Mouse (Mus musculus): ENCODE measurements at regions not wholly inside any gene's neighbourhood (a gene's known extent, or its start where the extent isn't known, plus 50 kb on each side); places are given as distances from the start of the nearest gene placed in this dataset.

DNA sequence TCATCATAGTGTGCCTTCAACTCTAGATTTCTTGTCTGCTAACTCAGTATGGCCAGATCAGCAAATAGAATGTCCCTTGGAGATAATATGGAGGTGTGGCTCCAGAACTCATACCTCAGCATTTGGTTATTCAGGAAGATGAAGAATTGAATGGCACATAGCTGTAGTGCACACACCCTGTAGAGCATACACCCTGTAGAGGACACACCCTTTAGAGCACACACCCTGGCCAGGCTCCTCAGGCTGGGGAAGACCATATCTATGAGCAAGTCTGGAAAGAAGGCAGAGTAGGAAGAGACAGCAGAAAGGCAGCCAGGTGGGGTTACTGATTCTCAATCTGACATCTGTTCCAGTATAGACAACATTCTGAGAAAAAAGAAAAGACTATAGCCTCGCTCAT, 604.9 kb downstream of the Psat1 start:
- no peak for ATAC-seq (replicated peaks; ENCODE audit: low FRiP score, low TSS enrichment, poor library complexity, severe bottlenecking)

DNA sequence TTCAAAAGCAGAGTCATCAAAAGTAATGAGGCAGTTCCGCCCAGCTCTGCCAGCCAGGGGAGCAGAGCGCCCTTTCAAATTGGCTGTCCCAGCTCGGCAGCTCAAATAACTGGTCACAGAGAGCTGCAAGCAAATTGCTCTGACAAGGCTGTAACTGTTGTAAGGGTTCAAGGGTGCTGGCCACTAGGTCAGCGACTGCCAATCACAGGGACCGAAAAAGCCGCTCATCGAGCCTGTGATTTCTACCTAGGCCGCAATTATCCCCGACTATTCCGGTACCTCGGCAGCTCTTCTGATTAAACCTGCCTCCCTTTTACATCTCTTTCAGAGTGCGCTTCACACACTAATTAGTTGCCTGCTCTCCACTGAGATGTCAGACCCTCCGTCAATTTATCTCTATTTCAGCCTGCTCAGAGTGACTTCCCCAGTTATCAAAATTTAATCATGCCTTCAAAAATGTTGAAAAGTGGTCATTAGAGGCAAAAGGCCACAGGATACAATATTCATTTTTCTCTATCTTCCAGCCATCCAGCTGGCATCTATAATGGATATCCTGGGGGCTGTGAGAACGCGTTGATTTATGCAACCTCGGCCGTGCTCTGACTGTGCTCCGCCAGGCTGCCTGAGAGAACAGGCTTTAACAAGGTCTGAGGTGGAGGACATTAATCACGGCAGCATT, 606.7 kb downstream of the Psat1 start:
- ATAC-seq (replicated peaks; ENCODE audit: low FRiP score, low TSS enrichment, poor library complexity, severe bottlenecking), result no peak

DNA sequence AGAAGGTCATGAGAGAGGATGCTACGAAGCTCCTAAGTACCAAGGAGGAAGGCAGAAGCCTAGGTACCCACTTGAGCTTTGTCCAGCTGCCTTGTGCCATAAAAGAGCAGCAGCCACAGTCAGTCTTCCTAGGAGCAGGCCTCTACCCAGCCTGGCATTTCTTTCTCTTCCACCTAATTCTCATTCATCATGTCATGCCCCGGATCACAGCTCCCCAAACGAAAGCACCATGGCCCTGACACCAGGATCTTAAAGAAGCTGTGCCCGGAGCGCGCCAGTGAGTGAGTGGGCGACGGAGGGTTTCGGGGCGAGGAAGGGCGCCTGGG, 607.2 kb downstream of the Psat1 start:
- no peak for ATAC-seq (replicated peaks; ENCODE audit: low FRiP score, low TSS enrichment, poor library complexity, severe bottlenecking)

DNA sequence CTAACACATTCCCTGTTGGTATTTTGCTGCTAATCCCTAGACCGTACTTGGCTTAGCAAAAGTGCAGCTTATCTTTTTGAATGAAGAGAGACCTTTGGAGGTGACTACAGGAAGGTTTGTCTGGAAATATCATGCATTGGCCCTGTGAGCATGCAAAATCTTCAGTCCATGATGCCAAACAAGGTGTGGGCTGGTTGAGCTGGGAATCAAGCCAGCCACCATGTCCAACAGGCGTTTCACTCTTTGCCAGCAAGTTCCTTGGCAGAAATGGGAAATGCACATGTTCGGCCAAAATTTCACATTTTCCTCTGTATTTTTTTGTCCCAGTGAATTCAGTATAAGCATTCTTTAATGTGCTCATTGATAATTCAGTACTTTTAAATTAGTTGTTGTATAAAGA, 617.0 kb downstream of the Psat1 start:
- ATAC-seq (replicated peaks; ENCODE audit: low FRiP score, low TSS enrichment, poor library complexity, severe bottlenecking), result no peak

DNA sequence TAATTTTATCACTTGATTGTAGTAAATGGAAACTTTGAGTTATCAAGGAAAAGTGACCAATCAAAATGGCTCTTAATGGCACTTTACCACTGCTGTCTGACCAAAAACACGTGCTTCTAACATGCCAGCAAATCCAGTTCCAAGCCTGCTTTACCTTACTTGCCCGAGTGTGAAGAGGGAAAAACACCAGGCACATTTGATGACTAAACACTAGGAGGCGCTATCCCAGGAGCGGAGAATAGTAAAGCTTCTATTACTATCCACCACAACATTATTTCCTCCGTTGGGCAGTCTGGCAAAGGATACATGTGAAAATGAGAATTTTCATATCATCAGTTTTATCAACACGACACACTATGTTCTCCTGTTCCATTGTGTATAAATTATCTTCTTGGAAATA, 647.7 kb downstream of the Psat1 start:
- ATAC-seq (replicated peaks; ENCODE audit: low FRiP score, low TSS enrichment, poor library complexity, severe bottlenecking), result no peak

DNA sequence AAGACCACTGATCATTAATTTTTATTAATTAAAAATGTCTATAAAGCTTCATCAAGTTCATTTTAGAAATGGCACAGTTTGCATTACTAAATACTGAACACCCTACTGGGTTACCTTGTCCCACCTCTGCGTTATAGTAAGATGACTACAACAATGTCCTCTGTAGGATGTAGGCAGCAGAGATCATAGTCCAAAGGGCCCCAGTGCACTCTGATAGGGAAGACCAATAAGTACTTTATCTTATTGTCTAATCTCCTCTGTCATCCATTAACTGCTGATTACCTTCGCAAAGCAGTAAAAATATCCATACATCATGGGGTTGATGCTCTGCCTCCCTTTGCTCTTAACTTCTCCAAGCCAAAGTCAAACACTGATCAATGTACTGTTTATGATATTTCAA, 662.1 kb downstream of the Psat1 start:
- ATAC-seq (replicated peaks; ENCODE audit: low FRiP score, low TSS enrichment, poor library complexity, severe bottlenecking), result no peak

DNA sequence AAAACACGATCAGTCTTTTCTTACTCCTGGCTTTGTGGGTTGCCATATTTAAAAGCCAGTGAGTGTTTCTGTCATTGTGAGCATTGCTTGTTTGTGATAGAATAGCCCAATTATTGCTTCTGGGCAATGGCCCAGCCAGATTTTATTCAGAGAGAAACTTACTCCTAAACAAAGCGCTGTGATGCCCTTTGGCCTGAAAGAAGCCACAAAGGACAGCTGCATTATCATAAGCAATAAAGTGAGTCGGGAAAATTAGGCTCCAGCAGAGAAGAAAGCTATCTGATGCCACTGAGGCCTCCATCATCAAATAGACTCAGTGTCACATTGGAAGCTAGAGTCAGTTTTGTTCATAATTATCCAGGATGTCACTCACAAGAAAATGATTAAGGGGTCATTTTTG, 644.9 kb upstream of the Tle4 start:
- no peak for ATAC-seq (replicated peaks; ENCODE audit: low FRiP score, low TSS enrichment, poor library complexity, severe bottlenecking)

DNA sequence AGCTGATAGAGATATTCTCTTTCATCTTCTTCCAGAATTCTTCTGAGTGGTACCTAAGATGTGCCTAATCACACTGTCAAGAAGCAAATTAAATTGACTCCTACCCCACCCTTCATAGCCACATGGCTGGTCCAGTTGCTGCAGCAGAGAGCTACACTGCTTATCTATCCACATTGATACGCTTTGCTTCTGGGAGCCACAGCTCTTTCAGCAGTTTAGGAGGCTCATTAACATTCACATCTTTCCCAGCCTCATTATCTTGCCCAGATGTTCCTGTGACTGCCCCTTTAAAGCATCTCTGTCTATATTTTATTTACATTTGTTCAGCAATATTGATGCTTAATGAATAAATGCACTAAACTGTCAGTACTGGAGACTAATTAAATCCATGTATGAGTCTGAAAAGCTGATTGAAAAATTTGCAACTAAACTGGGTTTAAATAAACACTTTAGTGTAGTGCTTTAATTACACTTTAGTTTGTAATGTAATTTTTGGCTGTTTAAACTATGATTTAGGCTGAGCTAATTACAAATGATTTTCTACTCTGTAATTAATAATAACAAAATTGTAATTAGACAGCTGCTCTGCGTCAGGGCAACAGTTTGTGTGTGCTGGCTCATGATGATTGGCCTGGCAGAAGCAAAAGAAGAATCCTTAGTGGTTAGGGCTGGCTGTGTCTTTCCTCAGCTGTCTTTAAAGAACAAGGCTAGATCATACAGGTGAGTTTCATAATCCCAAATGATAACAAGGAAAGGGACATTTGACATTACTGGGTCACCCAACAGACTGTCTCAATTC, 632.5 kb upstream of the Tle4 start:
- ATAC-seq (replicated peaks; ENCODE audit: low FRiP score, low TSS enrichment, poor library complexity, severe bottlenecking), result no peak

DNA sequence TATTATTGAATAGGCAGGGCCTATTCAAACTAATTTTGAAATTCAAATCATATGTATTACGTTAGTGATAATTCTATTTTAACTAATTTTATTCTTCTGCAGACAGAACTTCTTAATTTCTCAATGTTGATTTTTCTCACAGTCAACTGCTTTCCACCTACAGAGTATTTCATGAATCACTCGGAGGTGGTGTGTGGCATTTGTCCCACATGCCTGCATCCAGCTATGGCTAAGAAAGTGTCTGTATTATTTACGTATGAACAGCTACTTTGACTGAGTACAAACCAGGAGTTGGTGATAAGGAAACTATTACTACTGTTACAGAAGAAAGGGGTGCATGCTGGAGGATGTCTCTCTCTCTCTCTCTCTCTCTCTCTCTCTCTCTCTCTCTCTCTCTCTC, 619.5 kb upstream of the Tle4 start:
- ATAC-seq (replicated peaks; ENCODE audit: low FRiP score, low TSS enrichment, poor library complexity, severe bottlenecking), result no peak

DNA sequence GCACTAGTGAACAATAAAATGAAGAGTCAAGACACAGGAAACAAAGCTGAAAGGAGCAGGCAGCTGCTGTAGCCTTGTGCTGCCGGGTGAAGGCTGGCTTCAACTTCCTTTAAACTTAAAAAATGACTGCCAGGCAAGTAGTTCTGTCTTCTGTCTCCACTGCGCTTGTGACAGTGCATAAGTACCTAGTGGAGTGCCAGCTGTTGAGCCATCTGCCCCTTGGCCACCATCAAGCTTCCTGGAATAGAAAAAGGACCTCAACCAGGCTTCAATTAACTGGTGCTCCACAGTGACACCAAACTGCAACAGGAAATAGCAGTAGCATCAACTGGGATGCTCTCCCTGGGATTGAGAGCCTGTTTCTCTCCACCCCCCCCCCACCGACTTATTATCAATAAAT, 616.8 kb upstream of the Tle4 start:
- no peak for ATAC-seq (replicated peaks; ENCODE audit: low FRiP score, low TSS enrichment, poor library complexity, severe bottlenecking)

DNA sequence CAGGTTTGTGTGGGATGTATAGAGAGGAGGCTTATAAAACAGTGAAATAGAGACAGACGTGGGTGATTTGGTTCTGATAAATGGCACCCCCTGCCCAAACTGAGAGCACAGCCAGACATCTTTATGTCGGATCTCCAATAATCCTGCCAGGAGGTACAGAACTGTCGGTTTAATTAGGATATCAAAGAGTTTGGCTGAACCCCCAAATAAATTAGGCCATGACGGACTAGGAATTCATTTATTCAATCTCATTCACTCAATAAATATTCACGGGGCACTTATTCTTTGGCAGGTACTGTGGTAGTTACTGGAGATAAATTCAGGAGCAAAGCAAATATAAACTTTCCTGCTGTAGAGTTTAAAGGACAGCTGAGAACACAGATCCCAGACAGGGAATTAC, 615.0 kb upstream of the Tle4 start:
- ATAC-seq (replicated peaks; ENCODE audit: low FRiP score, low TSS enrichment, poor library complexity, severe bottlenecking), result no peak

DNA sequence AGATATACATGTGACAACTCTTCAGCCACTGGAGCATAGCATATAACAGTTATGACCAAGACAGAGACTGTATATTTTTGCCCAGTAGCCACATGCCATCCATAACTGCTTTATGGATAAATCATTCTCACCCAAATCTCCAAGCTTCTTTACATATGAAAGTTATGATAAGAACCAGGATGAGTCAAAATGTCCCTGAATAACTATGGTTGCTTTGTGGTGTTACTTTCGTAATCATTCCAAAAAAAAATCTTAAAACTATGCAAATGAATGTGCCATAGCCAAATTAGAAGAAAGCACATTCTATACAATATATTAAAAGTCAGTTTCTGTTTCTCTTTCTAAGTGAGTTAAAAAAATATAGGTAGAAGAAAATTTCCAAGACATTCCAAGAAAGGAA, 605.2 kb upstream of the Tle4 start:
- no peak for ATAC-seq (replicated peaks; ENCODE audit: low FRiP score, low TSS enrichment, poor library complexity, severe bottlenecking)

DNA sequence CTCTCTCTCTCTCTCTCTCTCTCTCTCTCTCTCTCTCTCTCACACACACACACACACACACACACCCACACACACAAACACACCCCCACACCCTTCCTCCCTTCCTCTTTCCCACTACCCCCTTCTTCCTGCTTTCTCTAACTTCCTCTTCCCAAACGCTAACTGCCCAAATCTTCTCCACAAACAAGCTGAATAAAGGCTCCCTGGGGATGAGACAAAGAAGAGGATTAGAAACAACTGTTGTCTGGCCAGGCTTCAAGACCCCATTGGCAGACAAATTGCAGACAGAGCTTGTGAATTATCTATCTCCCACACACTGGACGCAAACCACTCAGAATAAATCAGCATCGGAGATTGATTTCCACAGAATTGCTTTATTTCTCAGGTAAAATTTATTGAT, 603.4 kb upstream of the Tle4 start:
- ATAC-seq (replicated peaks; ENCODE audit: low FRiP score, low TSS enrichment, poor library complexity, severe bottlenecking), result no peak

DNA sequence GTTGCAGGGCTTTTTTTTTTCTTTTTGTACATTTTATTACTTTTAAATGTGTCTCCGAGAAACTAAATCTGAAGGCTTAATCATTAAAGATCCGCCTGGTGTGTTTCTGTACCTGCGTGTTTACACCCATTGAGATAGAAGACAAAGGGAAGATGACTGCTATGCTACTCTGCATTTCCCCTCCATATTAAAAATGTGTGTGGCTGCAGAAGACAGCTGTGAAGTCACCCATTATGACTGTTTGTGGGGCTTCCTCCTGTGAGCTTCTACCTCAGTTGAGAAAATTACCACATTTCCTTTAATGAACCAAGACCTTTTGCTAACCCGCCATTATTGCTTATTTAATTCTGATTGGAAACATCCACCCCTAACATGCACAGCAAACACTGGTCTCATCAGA, 602.9 kb upstream of the Tle4 start:
- ATAC-seq (replicated peaks; ENCODE audit: low FRiP score, low TSS enrichment, poor library complexity, severe bottlenecking), result no peak

DNA sequence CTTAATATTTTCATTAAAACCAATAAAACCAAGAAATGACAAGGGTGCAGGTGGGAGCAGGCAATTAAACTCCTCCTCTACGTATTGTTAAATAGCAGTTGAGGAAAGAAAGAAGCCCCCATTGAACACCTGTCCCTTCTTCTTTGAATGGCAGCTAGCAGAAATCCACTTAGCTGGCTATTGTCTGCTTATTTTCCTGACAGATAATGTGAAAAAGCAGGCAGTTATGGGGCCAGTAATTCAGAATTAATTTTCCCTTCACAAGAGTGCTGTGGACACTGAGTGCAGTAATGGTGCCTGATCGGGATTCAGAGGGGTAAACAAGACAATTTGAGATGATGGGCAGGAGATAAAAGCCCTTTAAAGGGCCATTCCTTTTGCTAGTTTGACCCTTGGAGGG, 602.5 kb upstream of the Tle4 start:
- no peak for ATAC-seq (replicated peaks; ENCODE audit: low FRiP score, low TSS enrichment, poor library complexity, severe bottlenecking)

DNA sequence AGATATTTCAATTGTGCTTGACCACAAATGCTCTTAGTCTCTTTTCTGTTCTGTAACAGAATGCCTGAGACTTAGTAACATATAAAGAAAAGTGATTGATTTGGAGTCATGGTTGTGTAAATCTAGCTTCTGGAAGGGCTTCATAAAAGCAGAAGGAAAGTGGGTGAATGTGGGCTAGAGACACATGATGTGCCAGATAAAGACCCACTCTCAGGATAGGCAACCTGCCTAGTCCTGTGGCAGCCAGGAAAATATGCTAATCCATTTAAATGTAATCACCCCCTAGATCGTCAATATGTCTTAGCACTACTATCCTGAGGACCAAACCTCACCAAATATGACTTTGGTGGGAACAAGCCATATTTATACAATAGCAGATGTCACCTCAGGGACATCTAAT, 601.8 kb upstream of the Tle4 start:
- ATAC-seq (replicated peaks; ENCODE audit: low FRiP score, low TSS enrichment, poor library complexity, severe bottlenecking), result no peak

DNA sequence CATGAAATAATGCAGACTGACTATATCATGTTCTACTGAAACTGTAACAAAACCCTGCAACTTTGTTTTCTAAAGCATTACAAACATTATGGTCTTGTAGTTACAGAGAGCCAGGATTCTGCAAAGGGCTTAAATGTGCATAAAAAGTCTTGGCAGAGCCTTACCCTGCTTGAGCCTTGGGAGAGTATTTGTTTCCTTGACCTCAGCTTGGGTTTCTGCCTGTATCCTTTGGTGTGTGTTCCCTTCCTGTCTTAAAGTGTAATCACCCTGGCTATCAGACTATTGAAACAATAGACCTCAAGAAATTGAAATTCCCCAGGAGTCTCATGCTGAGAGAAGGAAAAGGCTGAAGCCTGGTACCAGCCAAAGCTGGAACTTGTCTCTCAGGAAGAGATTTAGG, 577.4 kb upstream of the Tle4 start:
- ATAC-seq (replicated peaks; ENCODE audit: low FRiP score, low TSS enrichment, poor library complexity, severe bottlenecking), result no peak

DNA sequence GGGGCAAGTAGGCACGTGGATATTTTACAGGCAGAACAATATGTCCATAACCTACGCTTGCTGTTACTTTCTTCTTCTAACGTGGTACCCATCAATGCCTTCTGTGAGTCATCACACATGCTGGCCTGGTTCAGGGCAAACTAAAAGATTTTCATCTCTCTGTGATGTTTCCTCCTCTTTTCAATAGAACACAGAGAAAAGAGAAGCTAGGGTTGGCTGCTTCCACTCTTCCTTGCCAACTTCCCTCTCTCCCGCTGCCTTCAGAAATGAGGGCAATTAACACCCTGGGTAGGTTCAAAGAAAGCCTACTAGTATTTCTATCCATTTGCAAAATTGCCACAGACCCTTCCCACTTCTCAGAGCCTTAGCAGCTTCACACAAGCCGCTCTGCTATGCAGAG, 575.5 kb upstream of the Tle4 start:
- ATAC-seq (replicated peaks; ENCODE audit: low FRiP score, low TSS enrichment, poor library complexity, severe bottlenecking), result no peak

DNA sequence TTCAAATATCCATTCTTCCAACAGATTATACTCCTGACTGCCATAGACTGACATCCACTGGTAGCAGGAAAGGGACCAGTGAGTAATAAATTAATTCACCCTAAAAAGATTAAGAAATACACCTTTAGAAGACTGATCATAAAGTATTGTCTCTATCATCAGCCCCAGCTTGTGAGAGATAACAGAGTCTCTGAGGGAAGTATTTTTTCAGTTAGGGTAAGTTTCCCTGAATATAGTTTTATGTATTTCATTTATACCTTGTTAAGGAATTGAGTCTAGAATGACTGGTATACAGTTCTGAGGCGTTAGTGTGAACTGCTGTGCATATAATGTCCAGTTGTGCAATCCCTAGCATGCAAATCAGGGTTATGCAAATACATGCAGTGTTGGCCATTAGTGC, 569.3 kb upstream of the Tle4 start:
- ATAC-seq (replicated peaks; ENCODE audit: low FRiP score, low TSS enrichment, poor library complexity, severe bottlenecking), result no peak

DNA sequence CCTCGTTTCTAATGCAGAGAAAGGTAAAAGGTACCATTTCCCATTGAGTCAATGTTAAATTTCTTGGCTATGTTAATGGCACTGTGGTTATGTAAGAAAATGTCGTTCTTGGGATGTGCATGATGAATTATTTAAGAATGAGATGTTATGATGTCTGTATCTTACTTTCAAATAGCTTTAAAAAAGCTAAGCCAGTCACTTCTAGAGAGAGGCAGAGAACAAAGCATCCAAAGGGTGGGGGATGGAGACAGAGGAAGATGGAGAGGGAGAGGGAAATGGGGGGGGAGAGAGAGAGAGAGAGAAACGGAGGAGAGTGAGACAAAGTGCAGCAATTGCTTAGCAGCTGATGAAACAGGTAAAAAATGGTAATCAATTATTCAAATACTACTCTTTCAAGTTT, 562.8 kb upstream of the Tle4 start:
- no peak for ATAC-seq (replicated peaks; ENCODE audit: low FRiP score, low TSS enrichment, poor library complexity, severe bottlenecking)

DNA sequence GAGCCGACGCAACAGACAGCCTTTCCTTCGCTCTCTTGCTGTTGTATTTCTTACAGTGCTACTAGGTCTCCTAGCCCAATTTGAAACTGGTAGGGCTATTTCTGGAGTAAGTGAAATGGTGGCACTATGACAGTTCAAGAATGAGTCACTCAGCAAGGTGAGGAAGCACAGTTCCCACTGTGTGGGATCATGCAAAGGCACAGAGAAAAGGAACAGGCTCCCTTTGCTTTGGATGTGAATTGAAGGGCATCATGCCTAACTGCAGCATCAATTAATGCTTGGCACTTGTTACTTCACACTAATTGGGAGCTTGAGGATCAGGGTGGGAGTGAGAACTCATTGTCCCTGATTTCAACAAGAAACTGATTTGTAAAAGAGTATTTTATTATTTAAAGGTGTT, 560.8 kb upstream of the Tle4 start:
- no peak for ATAC-seq (replicated peaks; ENCODE audit: low FRiP score, low TSS enrichment, poor library complexity, severe bottlenecking)

DNA sequence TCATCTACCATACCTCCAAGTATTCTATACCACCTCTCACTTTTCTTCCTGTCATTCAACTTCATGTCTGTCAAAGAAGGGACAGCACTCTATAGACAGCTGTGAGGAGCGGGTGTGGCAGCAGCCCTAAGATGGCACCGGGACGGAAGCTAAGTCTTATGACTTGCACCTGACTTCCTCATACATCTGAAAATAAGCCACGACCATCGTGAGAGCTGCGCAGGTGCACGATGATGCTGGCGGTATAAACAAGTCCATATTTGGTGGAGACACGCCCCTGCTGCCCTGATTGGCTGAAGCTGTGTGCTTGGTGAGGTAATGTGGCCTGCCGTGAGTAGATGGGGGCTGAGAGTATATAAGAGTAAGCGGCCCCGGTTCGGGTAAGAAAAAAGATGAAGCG, 560.3 kb upstream of the Tle4 start:
- no peak for ATAC-seq (replicated peaks; ENCODE audit: low FRiP score, low TSS enrichment, poor library complexity, severe bottlenecking)
